Mouse (Mus musculus) midbrain, postnatal 0 days (tissue): ENCODE data around the gene Tbc1d5. TPM values are rescaled to one million over a fixed set of nuclear protein-coding genes. Genes with fewer than 3 reads are reported as not detected.
"Not testable (repeated sequence)": the region's sequence is repeated elsewhere in the genome, so short reads cannot be mapped to it uniquely, and the experiment has no call there.

Experiments used
- ATAC-seq: fragments of 200-750 bp; cut with Nextera tagmentation; 2 replicates; pipeline ENCODE4 v1.8.0; 2017; ENCODE audit warnings: moderate number of reproducible peaks, mild to moderate bottlenecking, moderate TSS enrichment, moderate library complexity; ENCODE audit not compliant: low FRiP score
- DNase-seq: peaks from one replicate; pipeline ENCODE4 v3.0.0-alpha.2; 2015; ENCODE audit warnings: low spot score
- H3K27ac ChIP-seq: fragments of 300-500 bp; sonication (generic); 2 replicates; pipeline ENCODE4 v1.5.1; 2014; ENCODE audit warnings: low read depth, mild to moderate bottlenecking, low read length, mixed read lengths
- H3K27me3 ChIP-seq: fragments of 300-500 bp; sonication (generic); 2 replicates; pipeline ENCODE4 v1.6.1; 2014; ENCODE audit warnings: low read length, control low read depth, mixed read lengths; ENCODE audit not compliant: insufficient read depth
- H3K36me3 ChIP-seq: fragments of 300-500 bp; sonication (generic); 2 replicates; pipeline ENCODE4 v1.6.1; 2014; ENCODE audit warnings: low read length, control low read depth, mixed read lengths; ENCODE audit not compliant: insufficient read depth
- H3K4me1 ChIP-seq: fragments of 300-500 bp; sonication (generic); 2 replicates; pipeline ENCODE4 v1.6.1; 2014; ENCODE audit warnings: mild to moderate bottlenecking, control low read depth, antibody characterized with exemption, low read length, mixed read lengths; ENCODE audit not compliant: insufficient read depth
- H3K4me2 ChIP-seq: fragments of 300-500 bp; sonication (generic); 2 replicates; pipeline ENCODE4 v1.6.1; 2014; ENCODE audit warnings: low read depth, mild to moderate bottlenecking, low read length, mixed read lengths; ENCODE audit not compliant: poor library complexity, severe bottlenecking
- H3K4me3 ChIP-seq: fragments of 300-500 bp; sonication (generic); 2 replicates; pipeline ENCODE4 v1.5.1; 2014; ENCODE audit warnings: low read depth, mild to moderate bottlenecking, low read length, moderate library complexity
- H3K9ac ChIP-seq: fragments of 300-500 bp; sonication (generic); replicated peaks from 2 replicates; pipeline ENCODE4 v1.6.1; 2014; ENCODE audit warnings: mild to moderate bottlenecking, low read length, moderate library complexity, mixed read lengths; ENCODE audit not compliant: poor library complexity, severe bottlenecking
- H3K9me3 ChIP-seq: fragments of 300-500 bp; sonication (generic); 2 replicates; pipeline ENCODE4 v1.6.1; 2016; ENCODE audit warnings: low read length, control low read depth
- CTCF ChIP-seq: IDR thresholded peaks from 2 replicates; pipeline ENCODE4 v1.5.1; 2016; ENCODE audit warnings: antibody characterized with exemption, mild to moderate bottlenecking
- WGBS: fragments of 180-500 bp; shearing (Covaris S2); extraction: QIAGEN DNeasy Blood & Tissue Kit; methylation state at CpG from one replicate; pipeline ENCODE4 v1.1.7; 2014; 5-methylcytosine and 5-hydroxymethylcytosine counted together
- polyA plus RNA-seq: library from polyadenylated mRNA; unstranded; fragments of >200 nt; fragmentation: Nextera tagmentation; extraction: Ambion mirVana; gene quantifications from 2 replicates; pipeline ENCODE4 v1.2.1, GENCODE M21; 2015
- total RNA-seq: library from RNA; depleted of rRNA; stranded (reverse); fragments of >200 nt; gene quantifications from 2 replicates; pipeline ENCODE4 v1.2.3, GENCODE M21; 2014

Tbc1d5 gene
- total and polyA plus RNA-seq, 2 experiments from 2014 or later, result 5.7 to 20.3 TPM

DNA sequence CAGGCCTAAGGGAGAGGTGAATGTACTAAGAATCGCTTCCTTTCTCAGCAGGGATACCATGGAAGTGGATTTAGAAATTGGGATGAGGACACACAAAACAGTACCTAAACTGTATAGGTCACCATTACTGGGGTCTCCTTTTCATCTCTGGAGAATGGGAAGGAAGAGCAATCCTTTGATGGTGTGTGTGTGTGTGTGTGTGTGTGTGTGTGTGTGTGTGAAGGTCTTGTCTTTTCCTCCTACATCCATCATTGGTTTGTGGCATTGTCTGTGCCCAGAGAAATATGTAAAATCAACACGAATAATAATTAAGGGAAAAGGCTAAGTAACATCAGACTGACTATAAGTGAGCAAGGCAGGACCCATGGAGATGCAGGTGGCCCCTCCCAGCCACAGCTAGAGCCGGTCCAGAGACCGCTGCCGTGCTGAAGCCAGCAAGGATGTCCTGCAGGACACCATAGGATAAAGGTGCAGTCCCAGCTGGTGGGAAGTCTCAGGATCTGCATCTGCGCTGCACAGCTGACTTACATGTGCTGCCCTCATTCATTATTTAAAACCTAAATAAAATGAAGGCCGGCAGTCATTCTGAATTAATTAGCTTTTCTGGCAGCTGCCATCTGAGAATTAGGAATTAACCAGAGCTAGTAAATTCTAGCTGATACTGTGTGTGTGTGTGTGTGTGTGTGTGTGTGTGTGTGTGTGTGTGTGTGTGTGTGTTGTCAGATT, 468.5 kb downstream of the Tbc1d5 start:
- H3K36me3 ChIP-seq, result no peaks in the 10 kb centered on the region
- no peaks in the 10 kb centered on the region for H3K4me1 ChIP-seq
- no peak overlapping the region for H3K9ac ChIP-seq
- TF ChIP-seq CTCF, result no peak
- peak; percentile 39 for DNase-seq
- 42% methylated on average over 7 of the region's 7 CpGs for WGBS
- H3K27me3 ChIP-seq, result no peaks in the 10 kb centered on the region
- peak; percentile 60; the same call in 1 of the 2 replicates for ATAC-seq
- no peak overlapping the region for H3K4me2 ChIP-seq
- H3K4me3 ChIP-seq, result no peak overlapping the region
- H3K27ac ChIP-seq, result no peak overlapping the region
- no peaks in the 10 kb centered on the region for H3K9me3 ChIP-seq

DNA sequence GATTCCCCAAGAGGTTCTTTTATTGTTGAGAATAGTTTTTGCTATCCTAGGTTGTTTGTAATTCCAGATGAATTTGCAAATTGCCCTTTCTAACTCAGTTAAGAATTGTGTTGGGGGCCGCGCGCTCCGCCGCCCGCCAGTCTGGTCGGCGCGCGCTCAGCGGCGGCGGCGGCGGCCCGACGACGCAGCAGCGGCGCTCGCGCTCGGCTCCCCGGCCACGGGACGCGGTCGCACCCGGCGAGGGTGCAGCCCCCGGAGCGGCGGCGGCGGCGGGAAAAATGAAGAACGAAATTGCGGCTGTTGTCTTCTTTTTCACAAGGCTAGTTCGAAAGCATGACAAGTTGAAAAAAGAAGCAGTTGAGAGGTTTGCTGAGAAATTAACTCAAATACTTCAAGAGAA, 480.7 kb downstream of the Tbc1d5 start:
- not testable (repeated sequence) for H3K27me3 ChIP-seq, DNase-seq, H3K9me3 ChIP-seq, H3K27ac ChIP-seq, H3K9ac ChIP-seq, H3K4me1 ChIP-seq, H3K36me3 ChIP-seq, ATAC-seq
- 1% methylated on average over 35 of the region's 39 CpGs for WGBS
- peak overlapping the region; percentile 39; the same call in 1 of the 2 replicates for H3K4me2 ChIP-seq
- H3K4me3 ChIP-seq, result peak overlapping the region; percentile 27

DNA sequence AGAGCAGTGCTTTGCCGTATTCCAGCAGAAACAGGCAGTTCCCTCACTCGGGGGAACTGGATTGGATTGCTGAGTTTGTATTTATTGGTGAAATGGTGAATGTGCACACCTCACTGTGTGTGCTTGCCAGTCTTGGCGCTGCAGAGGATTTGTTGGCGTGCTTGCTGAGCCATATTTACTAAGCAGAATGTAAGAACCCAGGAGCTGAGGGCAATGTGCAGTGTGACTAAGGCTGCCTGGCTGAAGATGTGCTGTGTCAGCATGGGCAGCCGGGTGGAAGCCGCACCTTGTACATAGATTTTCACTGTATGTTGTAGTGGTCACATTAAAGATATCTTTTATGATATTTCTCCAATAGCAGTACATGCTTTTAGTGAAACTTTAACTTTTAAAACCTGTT, 491.0 kb downstream of the Tbc1d5 start:
- DNase-seq, result no peak
- no peak overlapping the region for H3K27ac ChIP-seq

DNA sequence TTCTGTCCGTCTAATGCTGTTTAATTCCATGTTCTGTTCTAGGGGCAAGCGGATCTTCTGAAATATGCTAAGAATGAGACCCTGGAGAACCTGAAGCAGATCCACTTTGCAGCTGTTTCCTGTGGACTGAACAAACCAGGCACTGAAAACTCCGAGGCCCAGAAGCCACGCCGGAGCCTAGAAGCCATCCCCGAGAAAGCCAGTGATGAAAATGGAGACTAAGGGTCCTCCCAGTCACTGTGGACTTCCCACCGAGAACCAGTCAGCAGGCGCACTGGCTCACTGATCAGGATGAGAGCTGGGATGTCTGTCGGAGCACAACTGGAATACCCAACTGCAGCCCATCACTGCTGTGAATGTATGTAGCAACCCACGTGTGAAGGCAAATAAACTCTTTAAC, 491.5 kb downstream of the Tbc1d5 start:
- Histone ChIP-seq H3K4me2 (no peak overlapping the region), H3K36me3 (peaks cover 8% of the 10 kb centered on the region; the same call in 1 of the 2 replicates), H3K27me3 (no peaks in the 10 kb centered on the region), H3K27ac (no peak overlapping the region), H3K9ac (no peak overlapping the region), H3K4me1 (no peaks in the 10 kb centered on the region), H3K9me3 (no peaks in the 10 kb centered on the region), H3K4me3 (no peak overlapping the region)
- ATAC-seq (no peak), DNase-seq (no peak)
- WGBS, result 78% methylated on average over 10 of the region's 10 CpGs
- TF ChIP-seq CTCF, result no peak

More for the DNA sequence above, 491.0 kb downstream of the Tbc1d5 start:
- WGBS, result 78% methylated on average over 6 of the region's 6 CpGs
- TF ChIP-seq CTCF, result no peak
- no peaks in the 10 kb centered on the region for H3K4me1 ChIP-seq
- H3K27me3 ChIP-seq, result no peaks in the 10 kb centered on the region
- no peak overlapping the region for H3K4me2 ChIP-seq
- H3K9ac ChIP-seq, result no peak overlapping the region
- H3K9me3 ChIP-seq, result no peaks in the 10 kb centered on the region
- ATAC-seq, result no peak
- no peak overlapping the region for H3K4me3 ChIP-seq
- H3K36me3 ChIP-seq, result peaks cover 8% of the 10 kb centered on the region; the same call in 1 of the 2 replicates

DNA sequence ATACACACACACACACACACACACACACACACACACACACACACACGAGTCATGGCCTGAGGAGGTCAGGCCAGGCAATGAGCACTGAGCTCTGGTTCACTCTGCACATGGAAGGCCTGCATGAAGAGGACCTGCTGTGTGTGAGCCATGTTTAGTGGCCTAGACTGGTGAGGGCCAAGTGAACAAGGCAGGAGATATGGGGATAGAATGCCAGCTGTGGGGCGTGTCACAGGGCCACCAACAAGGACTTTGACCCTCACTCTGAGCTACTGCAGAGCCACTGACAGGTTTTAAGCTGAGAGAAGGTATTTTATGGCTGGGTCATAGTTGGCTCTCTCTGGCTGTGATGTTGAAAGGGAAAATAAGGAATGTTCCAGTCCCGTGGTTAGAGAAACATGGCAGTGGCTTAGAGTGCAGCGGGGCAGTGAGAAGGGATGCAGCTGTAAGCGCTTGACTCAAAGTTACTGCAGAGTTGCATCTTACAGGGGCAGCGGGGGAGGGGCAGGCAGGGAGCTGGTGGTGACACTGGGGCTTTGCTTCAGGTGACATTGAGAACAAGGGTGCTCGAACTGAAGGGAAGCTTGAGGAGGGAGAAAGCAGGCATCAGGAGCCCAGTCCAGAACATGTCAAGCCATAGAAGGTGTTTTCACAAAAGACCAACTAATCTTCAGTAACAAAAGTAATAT, 494.0 kb downstream of the Tbc1d5 start:
- no peak for DNase-seq
- ATAC-seq, result no peak
- peaks cover 8% of the 10 kb centered on the region; the same call in 1 of the 2 replicates for H3K36me3 ChIP-seq

More for the DNA sequence above, 494.0 kb downstream of the Tbc1d5 start:
- Histone ChIP-seq H3K9me3 (no peaks in the 10 kb centered on the region), H3K4me3 (no peak overlapping the region), H3K27ac (no peak overlapping the region), H3K27me3 (no peaks in the 10 kb centered on the region), H3K9ac (no peak overlapping the region), H3K4me2 (no peak overlapping the region), H3K4me1 (no peaks in the 10 kb centered on the region)
- 77% methylated on average over 7 of the region's 7 CpGs for WGBS
- no peak for TF ChIP-seq CTCF
